Mouse (Mus musculus): Measurements from ENCODE around the gene Gsto2. TPM values are rescaled to one million over a fixed set of nuclear protein-coding genes. Genes with fewer than 3 reads are reported as not detected.

Gene Gsto2
- polyA plus RNA-seq, 2 experiments: 0.08 to 0.37 TPM

GRCm38 (mm10) chr19:47914191-47914590, 48.9 kb downstream of the Gsto2 start:
- H3K4me1 ChIP-seq (replicated peaks; ENCODE audit: control insufficient read depth in 2 of 2, insufficient read depth in 2 of 2, low read length in 1 of 2): peaks cover 21 to 32% of the 10 kb centered on the region in 2 experiments
- DNase-seq (ENCODE audit: low read depth in 3 of 3, low spot score in 3 of 3) (no peak), ATAC-seq (ENCODE audit: insufficient read depth) (no peak)
- H3K27ac ChIP-seq: no peak overlapping the region
- no peak overlapping the region for H3K9ac ChIP-seq (replicated peaks)
- H3K4me3 ChIP-seq (ENCODE audit: insufficient read depth in 1 of 2, low read depth in 2 of 2, low read length in 2 of 2): no peak overlapping the region
- H3K4me2 ChIP-seq (ENCODE audit: low read depth): no peak overlapping the region
- H3K9me3 ChIP-seq (ENCODE audit: control insufficient read depth, low read length): no peaks in the 10 kb centered on the region
- H3K27me3 ChIP-seq (ENCODE audit: control insufficient read depth, insufficient read depth, low read length): no peaks in the 10 kb centered on the region
- 77% methylated on average over 4 of the region's 4 CpGs for WGBS (ENCODE audit: insufficient replicate concordance)
- TF ChIP-seq CTCF (IDR thresholded peaks at IDR 0.05; ENCODE audit: low read depth) (no peak), EP300 (IDR thresholded peaks at IDR 0.05; ENCODE audit: low read depth) (no peak)
- no peaks in the 10 kb centered on the region for H3K36me3 ChIP-seq (replicated peaks; ENCODE audit: control insufficient read depth, insufficient read depth, low read depth)

GRCm38 (mm10) chr19:47915251-47915650, 49.9 kb downstream of the Gsto2 start:
- no peak overlapping the region for H3K4me3 ChIP-seq (ENCODE audit: insufficient read depth in 1 of 2, low read depth in 2 of 2, low read length in 2 of 2)

GRCm38 (mm10) chr19:47917396-47917795, 52.1 kb downstream of the Gsto2 start:
- peak overlapping the region in 1 of 2 experiments; percentile 80; a peak in 1 of 4 replicates for H3K4me3 ChIP-seq (ENCODE audit: insufficient read depth in 1 of 2, low read depth in 2 of 2, low read length in 2 of 2)
- H3K9ac ChIP-seq (replicated peaks): no peak overlapping the region
- H3K9me3 ChIP-seq (ENCODE audit: control insufficient read depth, low read length): no peaks in the 10 kb centered on the region
- peak overlapping the region; percentile 74 for H3K4me2 ChIP-seq (ENCODE audit: low read depth)
- no peak for ATAC-seq (ENCODE audit: insufficient read depth)
- H3K36me3 ChIP-seq (replicated peaks; ENCODE audit: control insufficient read depth, insufficient read depth, low read depth): no peaks in the 10 kb centered on the region
- TF ChIP-seq EP300 (IDR thresholded peaks at IDR 0.05; ENCODE audit: low read depth) (no peak), CTCF (IDR thresholded peaks at IDR 0.05; ENCODE audit: low read depth) (no peak)
- 70% methylated on average over 4 of the region's 4 CpGs for WGBS (ENCODE audit: insufficient replicate concordance)
- H3K27ac ChIP-seq: no peak overlapping the region
- no peaks in the 10 kb centered on the region for H3K27me3 ChIP-seq (ENCODE audit: control insufficient read depth, insufficient read depth, low read length)
- peaks cover 10 to 19% of the 10 kb centered on the region in 2 experiments for H3K4me1 ChIP-seq (replicated peaks; ENCODE audit: control insufficient read depth in 2 of 2, insufficient read depth in 2 of 2, low read length in 1 of 2)
- DNase-seq (ENCODE audit: low read depth in 3 of 3, low spot score in 3 of 3): no peak

More at GRCm38 (mm10) chr19:47915251-47915650, 49.9 kb downstream of the Gsto2 start:
- H3K9me3 ChIP-seq (ENCODE audit: control insufficient read depth, low read length): no peaks in the 10 kb centered on the region
- DNase-seq (ENCODE audit: low read depth in 3 of 3, low spot score in 3 of 3) (no peak), ATAC-seq (ENCODE audit: insufficient read depth) (no peak)
- no peak overlapping the region for H3K27ac ChIP-seq
- no peaks in the 10 kb centered on the region for H3K27me3 ChIP-seq (ENCODE audit: control insufficient read depth, insufficient read depth, low read length)
- H3K36me3 ChIP-seq (replicated peaks; ENCODE audit: control insufficient read depth, insufficient read depth, low read depth): no peaks in the 10 kb centered on the region
- no peak overlapping the region for H3K9ac ChIP-seq (replicated peaks)
- no peak overlapping the region for H3K4me2 ChIP-seq (ENCODE audit: low read depth)
- WGBS (ENCODE audit: insufficient replicate concordance): 73% methylated on average over 4 of the region's 4 CpGs
- peaks cover 16 to 27% of the 10 kb centered on the region in 2 experiments for H3K4me1 ChIP-seq (replicated peaks; ENCODE audit: control insufficient read depth in 2 of 2, insufficient read depth in 2 of 2, low read length in 1 of 2)
- no peak for TF ChIP-seq CTCF (IDR thresholded peaks at IDR 0.05; ENCODE audit: low read depth)
- no peak for TF ChIP-seq EP300 (IDR thresholded peaks at IDR 0.05; ENCODE audit: low read depth)

- Histone ChIP-seq H3K9me3 (ENCODE audit: control insufficient read depth, low read length) (no peaks in the 10 kb centered on the region), H3K4me1 (replicated peaks; ENCODE audit: control insufficient read depth in 2 of 2, insufficient read depth in 2 of 2, low read length in 1 of 2) (peaks cover 10 to 19% of the 10 kb centered on the region in 2 experiments), H3K9ac (replicated peaks) (peak overlapping the region; percentile 88), H3K36me3 (replicated peaks; ENCODE audit: control insufficient read depth, insufficient read depth, low read depth) (no peaks in the 10 kb centered on the region), H3K4me3 (ENCODE audit: insufficient read depth in 1 of 2, low read depth in 2 of 2, low read length in 2 of 2) (peak overlapping the region; percentile 75 to 80), H3K27me3 (ENCODE audit: control insufficient read depth, insufficient read depth, low read length) (no peaks in the 10 kb centered on the region), H3K4me2 (ENCODE audit: low read depth) (peak overlapping the region; percentile 74), H3K27ac (no peak overlapping the region)
- no peak for TF ChIP-seq CTCF (IDR thresholded peaks at IDR 0.05; ENCODE audit: low read depth)
- no peak for TF ChIP-seq EP300 (IDR thresholded peaks at IDR 0.05; ENCODE audit: low read depth)
- ATAC-seq (ENCODE audit: insufficient read depth) (no peak), DNase-seq (ENCODE audit: low read depth in 3 of 3, low spot score in 3 of 3) (no peak)
- WGBS (ENCODE audit: insufficient replicate concordance): 22% methylated on average over 9 of the region's 9 CpGs
Measured at GRCm38 (mm10) chr19:47918016-47918415, 52.7 kb downstream of the Gsto2 start.

- peak overlapping the region; percentile 75 to 80 for H3K4me3 ChIP-seq (ENCODE audit: insufficient read depth in 1 of 2, low read depth in 2 of 2, low read length in 2 of 2)
- peak overlapping the region; percentile 74 for H3K4me2 ChIP-seq (ENCODE audit: low read depth)
- H3K36me3 ChIP-seq (replicated peaks; ENCODE audit: control insufficient read depth, insufficient read depth, low read depth): no peaks in the 10 kb centered on the region
- H3K9me3 ChIP-seq (ENCODE audit: control insufficient read depth, low read length): no peaks in the 10 kb centered on the region
- H3K4me1 ChIP-seq (replicated peaks; ENCODE audit: control insufficient read depth in 2 of 2, insufficient read depth in 2 of 2, low read length in 1 of 2): peaks cover 10 to 19% of the 10 kb centered on the region in 2 experiments
- peak overlapping the region; percentile 61 for H3K27ac ChIP-seq
- 2% methylated on average over 29 of the region's 29 CpGs for WGBS (ENCODE audit: insufficient replicate concordance)
- DNase-seq (ENCODE audit: low read depth in 3 of 3, low spot score in 3 of 3) (no peak), ATAC-seq (ENCODE audit: insufficient read depth) (peak; percentile 30)
- no peak for TF ChIP-seq EP300 (IDR thresholded peaks at IDR 0.05; ENCODE audit: low read depth)
- H3K27me3 ChIP-seq (ENCODE audit: control insufficient read depth, insufficient read depth, low read length): no peaks in the 10 kb centered on the region
- H3K9ac ChIP-seq (replicated peaks): peak overlapping the region; percentile 88
Measured at GRCm38 (mm10) chr19:47918455-47919101, 53.2 kb downstream of the Gsto2 start.
